Mouse (Mus musculus) T-helper 2 cell (primary cell): ENCODE data around the gene Gm4064.
"Not testable (repeated sequence)": the region's sequence is repeated elsewhere in the genome, so short reads cannot be mapped to it uniquely, and the experiment has no call there.

Experiments used
- in situ Hi-C: fragments of 300-600 bp; cut with MboI, MseI; formaldehyde crosslinking; loops from one replicate; pipeline ENCODE4 v1.15.1; 2025; ENCODE audit warnings: high pct_unique_total_duplicates

Gene Gm4064

GRCm38 (mm10) chrY:2796105-2796504, at the start of gene Gm4064:
Gene Gm4064 (minus strand): TSS chrY:2796205.
- in situ Hi-C loops = not testable (repeated sequence)

GRCm38 (mm10) chrY:2830380-2830779, 34.4 kb upstream of the Gm4064 start, which contains the start of the genes Rbmy and Gm10256:
Gene Rbmy (plus strand): TSS chrY:2830680.
Gene Gm10256 (plus strand): TSS chrY:2830699.
- in situ Hi-C loops = not testable (repeated sequence)
